Mouse (Mus musculus) heart, embryonic 13.5 days (tissue): ENCODE measurements around the gene Nudt22. TPM values are rescaled to one million over a fixed set of nuclear protein-coding genes. Genes with fewer than 3 reads are reported as not detected.

Experiments used
- ATAC-seq: fragments of 200-750 bp; cut with Nextera tagmentation; 2 replicates; pipeline ENCODE4 v1.8.0; 2017; ENCODE audit warnings: moderate TSS enrichment; ENCODE audit not compliant: insufficient number of reproducible peaks, low FRiP score, low TSS enrichment; ENCODE audit errors: extremely low read depth
- H3K27ac ChIP-seq: fragments of 300-500 bp; sonication (generic); replicated peaks from 2 replicates; pipeline ENCODE4 v1.5.1; 2015; ENCODE audit warnings: moderate library complexity, mild to moderate bottlenecking, inconsistent platforms
- H3K27me3 ChIP-seq: fragments of 300-500 bp; sonication (generic); replicated peaks from 2 replicates; pipeline ENCODE4 v1.6.1; 2015; ENCODE audit warnings: mild to moderate bottlenecking, inconsistent platforms
- H3K36me3 ChIP-seq: fragments of 300-500 bp; sonication (generic); 2 replicates; pipeline ENCODE4 v1.6.1; 2015; ENCODE audit warnings: mild to moderate bottlenecking, inconsistent platforms
- H3K4me1 ChIP-seq: fragments of 300-500 bp; sonication (generic); 2 replicates; pipeline ENCODE4 v1.6.1; 2015; ENCODE audit warnings: inconsistent platforms
- H3K4me2 ChIP-seq: fragments of 300-500 bp; sonication (generic); 2 replicates; pipeline ENCODE4 v1.6.1; 2015; ENCODE audit warnings: inconsistent platforms, mild to moderate bottlenecking, moderate library complexity
- H3K4me3 ChIP-seq: fragments of 300-500 bp; sonication (generic); 2 replicates; pipeline ENCODE4 v1.5.1; 2015; ENCODE audit warnings: moderate library complexity, mild to moderate bottlenecking, inconsistent platforms
- H3K9ac ChIP-seq: fragments of 300-500 bp; sonication (generic); 2 replicates; pipeline ENCODE4 v1.6.1; 2015; ENCODE audit warnings: inconsistent platforms, mild to moderate bottlenecking, moderate library complexity
- H3K9me3 ChIP-seq: fragments of 300-500 bp; sonication (generic); 2 replicates; pipeline ENCODE4 v1.6.1; 2016; ENCODE audit warnings: inconsistent platforms
- WGBS: fragments of 180-500 bp; shearing (Covaris S2); methylation state at CpG from one replicate; pipeline ENCODE4 v1.1.7; 2015; ENCODE audit warnings: mixed read lengths; 5-methylcytosine and 5-hydroxymethylcytosine counted together
- polyA plus RNA-seq: library from polyadenylated mRNA; unstranded; fragments of >200 nt; fragmentation: Nextera tagmentation; extraction: Ambion mirVana; gene quantifications from 2 replicates; pipeline ENCODE4 v1.2.1, GENCODE M21; 2015

The Nudt22 gene
- polyA plus RNA-seq = 23.3 and 26.8 TPM in 2 replicates

DNA sequence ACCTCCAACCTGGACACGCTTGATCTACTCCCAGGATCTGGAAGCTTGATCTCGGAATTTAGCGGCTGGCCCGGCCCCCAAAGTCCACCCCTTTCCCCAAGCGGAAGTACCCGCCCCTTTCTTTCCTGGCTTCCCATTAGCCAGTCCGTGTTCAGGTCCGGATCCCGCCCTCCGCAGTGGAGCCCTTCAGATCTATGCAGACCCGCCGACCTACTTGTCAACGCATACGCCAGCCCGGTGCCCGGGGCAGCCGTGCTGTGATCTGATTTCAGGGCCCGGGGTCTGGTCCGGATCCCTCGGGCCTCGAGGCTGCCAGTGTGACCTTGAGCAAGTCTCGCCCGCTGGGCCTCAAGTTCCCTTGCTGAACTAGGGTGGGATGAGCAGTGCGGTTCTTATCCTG is at the start of gene Nudt22, which contains the start of gene Trpt1:
Nudt22 (minus strand) TSS at position 112 of the 400 bp plus-strand sequence.
Trpt1 (plus strand) TSS at position 126 of the 400 bp plus-strand sequence.
- Histone ChIP-seq H3K27me3 (no peaks in the 10 kb centered on the region), H3K4me2 (peak within 1 kb of the TSS; percentile 89), H3K4me1 (peaks cover 43% of the 10 kb centered on the region), H3K27ac (peak within 1 kb of the TSS; percentile 88), H3K9me3 (no peaks in the 10 kb centered on the region), H3K36me3 (peaks cover 26% of the 10 kb centered on the region), H3K9ac (peak within 1 kb of the TSS; percentile 92), H3K4me3 (peak within 1 kb of the TSS; percentile 71)
- 1% methylated on average over 24 of the region's 24 CpGs for WGBS
- ATAC-seq = peak; percentile 56; the same call in 1 of the 2 replicates

DNA sequence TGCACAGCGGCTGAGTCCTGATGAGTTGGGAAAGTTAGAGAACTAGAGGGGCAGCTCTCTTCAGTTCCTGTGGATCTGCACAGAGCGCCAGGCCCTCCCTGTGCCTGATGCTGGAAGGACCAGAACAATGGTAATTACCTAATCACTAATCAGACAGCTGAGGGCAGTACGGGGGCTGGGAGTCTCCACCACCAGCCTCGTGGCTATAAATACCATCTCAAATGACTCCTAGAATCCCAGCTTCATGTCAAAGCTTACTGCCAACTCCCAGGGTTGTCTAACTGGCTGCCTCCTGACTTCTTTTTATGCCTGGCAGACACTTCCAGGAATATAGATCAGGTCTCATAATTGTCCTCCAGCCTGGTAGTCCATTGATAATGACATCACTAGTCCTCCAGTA is 48.8 kb upstream of the Nudt22 start:
- Histone ChIP-seq H3K9me3 (no peaks in the 10 kb centered on the region), H3K4me1 (peaks cover 25% of the 10 kb centered on the region), H3K27ac (peak overlapping the region; percentile 84), H3K9ac (peak overlapping the region; percentile 57), H3K4me3 (no peak overlapping the region), H3K27me3 (no peaks in the 10 kb centered on the region), H3K4me2 (no peak overlapping the region), H3K36me3 (no peaks in the 10 kb centered on the region)
- no peak for ATAC-seq
- WGBS = 35% methylated on average over 4 of the region's 4 CpGs

DNA sequence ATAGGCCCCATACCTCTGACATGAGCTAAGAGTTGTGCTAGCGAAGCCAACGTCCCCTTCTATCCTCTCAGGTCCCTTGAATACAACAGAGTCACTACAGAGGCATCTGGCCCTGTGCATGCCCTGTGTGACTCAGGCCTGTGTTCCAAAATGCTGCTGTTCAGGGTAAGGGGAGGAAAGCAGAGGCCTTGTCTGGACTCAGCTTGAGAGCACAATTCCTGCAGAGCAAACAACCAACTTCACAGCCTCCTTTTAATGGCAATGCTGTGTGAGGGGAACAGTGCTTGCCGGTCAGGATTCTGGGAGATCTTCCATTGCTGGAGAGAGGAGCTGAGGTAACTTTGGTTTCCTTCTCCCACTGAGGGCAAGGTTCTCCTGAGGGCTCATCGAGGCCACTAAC is 48.4 kb upstream of the Nudt22 start:
- ATAC-seq = no peak
- Histone ChIP-seq H3K4me1 (peaks cover 25% of the 10 kb centered on the region), H3K27ac (peak overlapping the region; percentile 84), H3K36me3 (no peaks in the 10 kb centered on the region), H3K4me2 (no peak overlapping the region), H3K9ac (peak overlapping the region; percentile 57), H3K9me3 (no peaks in the 10 kb centered on the region), H3K27me3 (no peaks in the 10 kb centered on the region), H3K4me3 (no peak overlapping the region)
- 54% methylated on average over 4 of the region's 4 CpGs for WGBS

DNA sequence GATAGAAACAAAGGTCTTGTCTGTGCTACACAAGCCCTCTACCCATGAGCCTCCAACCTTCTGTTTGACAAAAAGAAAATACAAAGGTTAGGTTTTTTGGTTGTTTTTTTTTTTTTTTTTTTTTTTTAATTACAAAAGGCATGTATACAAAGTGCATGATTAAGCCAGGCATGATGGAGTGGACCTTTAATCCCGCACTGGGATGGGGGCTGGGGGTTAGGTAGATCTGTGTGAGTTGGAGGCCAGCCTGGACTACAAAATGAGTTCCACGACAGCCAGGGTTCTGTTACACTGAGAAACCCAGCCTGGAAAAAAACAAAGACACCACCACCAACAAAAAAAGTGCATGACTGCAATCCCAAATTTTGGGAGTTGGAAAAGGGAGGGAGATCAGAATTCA is 45.3 kb upstream of the Nudt22 start:
- Histone ChIP-seq H3K9me3 (no peaks in the 10 kb centered on the region), H3K4me2 (peak overlapping the region; percentile 77), H3K27ac (peak overlapping the region; percentile 95), H3K4me1 (peaks cover 54% of the 10 kb centered on the region), H3K36me3 (no peaks in the 10 kb centered on the region), H3K27me3 (no peaks in the 10 kb centered on the region), H3K9ac (peak overlapping the region; percentile 87), H3K4me3 (peak overlapping the region; percentile 62)
- 98% methylated on average over 2 of the region's 2 CpGs for WGBS
- ATAC-seq = no peak

DNA sequence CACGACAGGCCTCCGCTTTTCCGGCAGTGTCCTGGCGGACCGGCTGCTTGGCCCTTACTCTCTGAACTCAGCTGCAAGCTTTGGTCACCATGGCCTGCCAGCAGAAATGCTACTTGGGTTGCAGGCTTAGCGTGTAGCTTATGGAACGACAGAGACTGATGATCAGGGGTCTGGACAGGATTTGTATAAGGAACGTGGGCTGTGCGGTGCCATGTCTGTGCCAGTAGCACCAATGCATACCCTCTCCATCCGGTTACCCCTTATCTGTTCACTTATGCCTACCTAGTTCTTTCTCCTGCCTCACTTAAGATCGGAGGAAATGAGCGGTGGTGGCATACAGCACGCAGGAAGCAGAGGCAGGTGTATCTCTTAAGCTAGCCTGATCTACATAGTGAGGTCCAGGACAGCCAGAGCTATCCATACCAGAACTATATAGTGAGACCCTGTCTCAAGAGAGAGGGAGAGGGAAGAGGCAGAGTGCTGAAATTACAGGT is 44.8 kb upstream of the Nudt22 start:
- H3K4me2 ChIP-seq = peak overlapping the region; percentile 77
- ATAC-seq = no peak
- no peaks in the 10 kb centered on the region for H3K27me3 ChIP-seq
- H3K36me3 ChIP-seq = peaks cover under 1% of the 10 kb centered on the region; the same call in 1 of the 2 replicates
- peak overlapping the region; percentile 95 for H3K27ac ChIP-seq
- peak overlapping the region; percentile 62 for H3K4me3 ChIP-seq
- peak overlapping the region; percentile 87 for H3K9ac ChIP-seq
- no peaks in the 10 kb centered on the region for H3K9me3 ChIP-seq
- 22% methylated on average over 13 of the region's 13 CpGs for WGBS
- H3K4me1 ChIP-seq = peaks cover 54% of the 10 kb centered on the region

DNA sequence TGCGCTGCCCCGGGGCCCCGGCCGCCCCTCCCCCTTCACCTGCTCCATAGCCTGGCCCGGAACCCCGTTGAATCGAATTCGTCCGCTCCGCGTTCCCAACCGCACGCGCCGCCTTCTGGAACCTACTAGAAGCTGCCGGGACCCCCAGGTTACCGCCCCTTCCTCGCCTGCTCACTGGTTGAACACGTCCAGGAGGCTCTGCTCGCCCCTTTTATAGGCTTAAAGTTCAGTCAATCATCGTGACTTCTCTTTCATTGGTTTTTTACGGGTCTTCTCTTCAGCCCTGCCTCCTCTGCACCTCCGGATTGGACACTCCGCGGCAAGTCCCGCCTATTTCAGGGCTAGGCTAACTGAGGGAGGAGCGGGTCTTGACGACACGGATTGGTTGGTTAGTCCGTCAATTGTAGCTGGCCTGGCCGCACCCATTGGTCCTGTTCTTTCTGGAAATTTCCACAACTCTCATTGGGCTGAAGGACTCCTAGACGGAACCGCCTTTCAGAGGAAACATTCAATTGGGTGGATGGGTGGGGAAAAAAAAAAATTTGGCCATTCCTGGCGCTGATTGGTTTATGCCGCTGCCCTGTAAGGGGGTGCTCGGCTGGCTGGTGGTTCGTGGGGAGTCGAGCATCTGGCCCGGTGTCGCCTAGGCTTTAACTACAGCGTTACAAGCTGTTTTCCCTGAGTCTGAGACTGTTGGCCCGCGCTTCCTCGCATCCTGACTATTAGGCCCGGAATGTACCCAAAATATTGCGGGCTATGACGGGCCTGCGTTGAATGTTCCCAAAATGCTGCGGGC is 44.1 kb upstream of the Nudt22 start, which contains the start of gene Stip1:
Stip1 (minus strand) TSS at position 127 of the 796 bp plus-strand sequence.
- H3K27ac ChIP-seq = peak within 1 kb of the TSS; percentile 95
- WGBS = under 1% methylated on average over 48 of the region's 49 CpGs
- no peaks in the 10 kb centered on the region for H3K9me3 ChIP-seq
- peak within 1 kb of the TSS; percentile 72 for H3K4me3 ChIP-seq
- H3K27me3 ChIP-seq = no peaks in the 10 kb centered on the region
- ATAC-seq = peak; percentile 99
- peaks cover 49% of the 10 kb centered on the region for H3K4me1 ChIP-seq
- H3K36me3 ChIP-seq = peaks cover 7% of the 10 kb centered on the region
- peak within 1 kb of the TSS; percentile 91 for H3K9ac ChIP-seq
- peak within 1 kb of the TSS; percentile 91 for H3K4me2 ChIP-seq

DNA sequence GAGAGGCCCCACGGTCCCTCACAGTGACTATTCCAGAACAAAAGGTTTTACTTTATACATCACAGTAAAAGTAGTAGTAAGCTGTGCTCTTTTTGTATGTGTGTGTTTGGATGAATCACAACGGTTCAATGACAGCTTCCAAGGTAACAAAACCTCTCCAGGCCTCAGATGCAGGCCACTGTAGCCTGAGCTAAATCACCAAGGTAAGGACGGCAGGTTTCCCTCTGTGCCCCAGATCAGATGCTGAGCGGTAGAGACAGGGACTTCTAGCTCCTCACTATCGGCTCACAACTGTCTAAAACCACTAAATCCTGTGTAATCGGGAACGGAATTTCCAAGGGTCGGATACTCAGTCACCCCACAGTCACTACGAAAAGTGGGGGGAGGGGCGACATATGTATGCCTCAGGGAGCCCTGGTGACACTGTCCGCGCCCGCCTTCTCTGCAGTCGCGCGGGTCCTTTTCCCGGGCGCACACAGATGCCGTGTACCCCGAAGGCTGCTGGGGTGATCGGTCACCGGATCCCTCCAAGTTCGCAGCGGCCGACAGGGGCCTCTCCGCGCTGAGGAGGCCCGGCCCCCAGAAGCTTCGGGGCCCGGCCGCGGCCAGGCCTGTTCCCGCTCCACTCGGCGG is 43.3 kb upstream of the Nudt22 start:
- peaks cover 15% of the 10 kb centered on the region for H3K36me3 ChIP-seq
- 1% methylated on average over 35 of the region's 35 CpGs for WGBS
- peak overlapping the region; percentile 72 for H3K4me3 ChIP-seq
- ATAC-seq = no peak; the same call in 1 of the 2 replicates
- peak overlapping the region; percentile 86 for H3K27ac ChIP-seq
- peaks cover 41% of the 10 kb centered on the region for H3K4me1 ChIP-seq
- peak overlapping the region; percentile 91 for H3K9ac ChIP-seq
- no peaks in the 10 kb centered on the region for H3K9me3 ChIP-seq
- H3K4me2 ChIP-seq = peak overlapping the region; percentile 91
- H3K27me3 ChIP-seq = no peaks in the 10 kb centered on the region

DNA sequence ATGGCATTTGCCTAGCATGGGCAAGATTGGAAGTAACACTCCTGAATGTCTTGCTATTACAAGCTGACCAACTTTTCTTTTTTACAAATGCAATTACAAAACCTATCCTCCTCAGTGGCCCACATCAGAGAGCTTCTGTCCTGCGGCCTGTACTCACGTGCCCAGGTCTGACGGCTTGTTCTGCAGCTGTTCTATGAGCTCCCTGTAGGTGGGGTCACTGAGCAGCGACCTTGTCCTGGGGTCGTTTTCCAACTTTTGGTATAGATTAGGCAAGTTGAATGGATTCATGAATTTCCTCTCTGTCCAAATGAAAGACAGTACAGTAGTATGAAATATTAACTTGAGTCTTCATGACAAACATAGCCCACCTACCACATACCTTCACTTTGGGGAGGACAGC is 38.1 kb upstream of the Nudt22 start:
- WGBS = 94% methylated on average over 5 of the region's 5 CpGs
- H3K36me3 ChIP-seq = peaks cover 66% of the 10 kb centered on the region

DNA sequence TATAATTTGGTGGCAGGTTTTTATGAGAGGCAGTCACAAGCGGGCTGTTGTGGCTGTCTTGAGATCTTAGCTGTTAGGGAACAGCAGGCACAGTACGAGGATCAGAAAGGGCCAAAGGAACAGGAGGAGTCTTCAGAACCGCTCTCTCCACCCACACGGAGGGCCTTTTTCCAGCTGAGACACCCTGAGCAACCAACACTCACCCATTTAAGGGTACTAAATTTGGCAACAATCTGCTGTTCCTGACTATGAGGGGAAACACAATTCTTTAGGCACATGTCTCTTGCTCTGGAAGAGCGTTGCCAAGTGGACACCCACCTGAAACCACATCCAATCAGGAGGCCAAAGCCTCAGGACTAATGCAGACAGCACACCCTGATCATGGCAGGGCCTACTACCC is 33.6 kb upstream of the Nudt22 start:
- no peak overlapping the region for H3K9ac ChIP-seq
- no peak overlapping the region for H3K4me2 ChIP-seq
- no peaks in the 10 kb centered on the region for H3K9me3 ChIP-seq
- WGBS = 92% methylated on average over 5 of the region's 5 CpGs
- peaks cover 98% of the 10 kb centered on the region for H3K36me3 ChIP-seq
- H3K27me3 ChIP-seq = no peaks in the 10 kb centered on the region
- H3K4me3 ChIP-seq = no peak overlapping the region
- no peaks in the 10 kb centered on the region for H3K4me1 ChIP-seq
- ATAC-seq = no peak
- no peak overlapping the region for H3K27ac ChIP-seq

More for the DNA sequence above, 38.1 kb upstream of the Nudt22 start:
- H3K4me1 ChIP-seq = peaks cover 28% of the 10 kb centered on the region
- H3K27me3 ChIP-seq = no peaks in the 10 kb centered on the region
- no peak for ATAC-seq
- H3K4me2 ChIP-seq = no peak overlapping the region
- H3K9me3 ChIP-seq = no peaks in the 10 kb centered on the region
- H3K27ac ChIP-seq = no peak overlapping the region
- no peak overlapping the region for H3K9ac ChIP-seq
- H3K4me3 ChIP-seq = no peak overlapping the region

DNA sequence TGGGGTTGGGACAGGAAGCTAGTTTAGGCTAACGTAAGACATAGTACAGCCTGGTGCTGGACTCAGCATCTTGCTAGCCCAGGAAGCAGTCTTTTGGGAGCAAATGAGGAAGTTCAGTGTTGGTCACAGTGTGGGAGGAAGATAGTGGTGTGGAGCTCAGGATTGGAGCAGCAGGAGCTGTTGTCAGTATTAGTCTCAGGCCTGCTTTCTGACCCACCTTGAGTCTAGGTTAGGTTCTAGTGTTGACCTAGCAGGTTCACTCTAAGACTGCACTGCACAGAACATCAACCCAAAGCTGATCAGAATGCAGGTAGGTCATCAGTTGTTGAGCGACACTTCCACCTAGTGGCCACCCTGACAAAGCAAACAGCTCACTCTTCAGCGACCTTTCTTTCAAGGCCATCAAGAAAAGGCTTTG is 24.3 kb upstream of the Nudt22 start:
- H3K4me1 ChIP-seq = peaks cover 17% of the 10 kb centered on the region
- peak overlapping the region; percentile 46; the same call in 1 of the 2 replicates for H3K27ac ChIP-seq
- no peaks in the 10 kb centered on the region for H3K27me3 ChIP-seq
- H3K4me2 ChIP-seq = no peak overlapping the region
- 38% methylated on average over 3 of the region's 3 CpGs for WGBS
- ATAC-seq = no peak
- H3K9me3 ChIP-seq = no peaks in the 10 kb centered on the region
- H3K36me3 ChIP-seq = peaks cover 72% of the 10 kb centered on the region
- H3K4me3 ChIP-seq = no peak overlapping the region
- H3K9ac ChIP-seq = no peak overlapping the region

DNA sequence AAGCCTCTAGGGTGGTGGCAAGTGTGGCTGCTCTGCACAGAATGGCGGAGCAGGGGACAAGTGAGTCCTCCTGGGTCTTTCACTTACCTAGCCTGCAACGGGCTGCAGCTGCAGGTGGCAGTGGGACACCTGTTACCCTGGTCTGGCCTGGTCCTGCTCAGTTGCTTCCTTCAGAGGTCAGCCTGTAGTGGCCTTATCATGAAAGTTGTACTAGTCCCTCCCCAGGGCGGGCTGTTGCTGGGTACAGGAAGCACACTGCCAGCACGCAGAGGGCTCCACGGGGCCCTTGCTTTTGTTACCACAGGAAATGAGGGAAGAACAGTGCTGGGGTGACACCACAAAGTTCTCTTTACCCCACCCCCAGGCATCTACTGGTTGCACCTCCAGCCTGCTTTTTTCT is 23.3 kb upstream of the Nudt22 start, which contains the start of gene Fermt3:
Fermt3 (minus strand) TSS at position 279 of the 400 bp plus-strand sequence.
- Histone ChIP-seq H3K4me2 (peak within 1 kb of the TSS; percentile 36; the same call in 1 of the 2 replicates), H3K36me3 (peaks cover 61% of the 10 kb centered on the region), H3K9ac (peak within 1 kb of the TSS; percentile 25; the same call in 1 of the 2 replicates), H3K4me3 (peak within 1 kb of the TSS; percentile 10), H3K27me3 (no peaks in the 10 kb centered on the region), H3K9me3 (no peaks in the 10 kb centered on the region), H3K4me1 (peaks cover 17% of the 10 kb centered on the region), H3K27ac (peak within 1 kb of the TSS; percentile 54)
- WGBS = 56% methylated on average over 5 of the region's 5 CpGs
- ATAC-seq = no peak
